Mouse (Mus musculus) thymus, postnatal 4 days (tissue): ENCODE data around the gene Vmn1r73.

Experiments used
- DNase-seq: peaks from one replicate; pipeline ENCODE4 v3.0.0; 2021

Vmn1r73 gene

DNA sequence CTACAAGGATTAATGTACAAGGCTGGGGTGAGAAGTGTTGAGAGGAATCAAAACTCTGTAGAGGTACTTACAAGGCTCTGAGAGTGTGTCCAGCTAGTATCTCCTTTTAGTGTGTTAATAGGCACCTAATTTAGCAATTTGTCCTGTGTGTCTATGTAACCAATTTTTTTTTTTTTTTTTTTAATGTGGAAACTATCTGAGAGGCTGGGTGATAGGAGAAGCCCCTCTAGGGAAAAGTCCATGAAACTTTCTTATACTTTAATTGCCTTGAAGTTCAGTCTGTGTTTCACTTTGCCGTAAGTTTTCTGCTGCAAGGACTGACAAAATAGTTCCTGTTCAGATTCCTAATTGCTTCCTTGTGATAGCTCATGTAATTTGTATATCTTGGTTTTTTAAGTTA is at the start of gene Vmn1r73:
TSS of gene Vmn1r73 (plus strand) at position 301 of the 400 bp plus-strand sequence.
- DNase-seq, result no peak
